Mouse (Mus musculus) 416B (cell line): Measurements from ENCODE around the gene Ikzf1.

Experiments used
- DNase-seq: peaks from one replicate; pipeline ENCODE4 v3.0.0; 2011; ENCODE audit warnings: low read depth

The Ikzf1 gene

GRCm38 (mm10) chr11:11684930-11685852 lies at the start of gene Ikzf1:
Gene Ikzf1 (plus strand): TSS chr11:11685003.
- DNase-seq = no peak

- no peak for DNase-seq
These were observed 40.5 kb upstream of the Ikzf1 start for GRCm38 (mm10) chr11:11644303-11644702.

- peak; percentile 89 for DNase-seq
These were observed 28.4 kb upstream of the Ikzf1 start for GRCm38 (mm10) chr11:11656388-11656787.

- DNase-seq = peak; percentile 99
These were observed 27.7 kb upstream of the Ikzf1 start for GRCm38 (mm10) chr11:11656995-11657530.

- DNase-seq = no peak
These were observed 27.2 kb upstream of the Ikzf1 start for GRCm38 (mm10) chr11:11657634-11658033.

GRCm38 (mm10) chr11:11658834-11659233 lies 26.0 kb upstream of the Ikzf1 start:
- DNase-seq = no peak

- DNase-seq = no peak
These were observed 24.2 kb upstream of the Ikzf1 start for GRCm38 (mm10) chr11:11660651-11661050.

GRCm38 (mm10) chr11:11667254-11667921 lies 17.4 kb upstream of the Ikzf1 start:
- peak; percentile 37 for DNase-seq

GRCm38 (mm10) chr11:11667922-11668290 lies 16.9 kb upstream of the Ikzf1 start:
- DNase-seq = no peak

- DNase-seq = no peak
These were observed 11.8 kb upstream of the Ikzf1 start for GRCm38 (mm10) chr11:11672974-11673373.

- DNase-seq = no peak
These were observed 9.7 kb upstream of the Ikzf1 start for GRCm38 (mm10) chr11:11675063-11675462.

- no peak for DNase-seq
These were observed 8.6 kb upstream of the Ikzf1 start for GRCm38 (mm10) chr11:11676068-11676741.

- DNase-seq = no peak
These were observed 7.6 kb upstream of the Ikzf1 start for GRCm38 (mm10) chr11:11677165-11677564.

GRCm38 (mm10) chr11:11678972-11679371 lies 5.8 kb upstream of the Ikzf1 start:
- peak; percentile 49 for DNase-seq

GRCm38 (mm10) chr11:11684056-11684929 lies 510 bp upstream of the Ikzf1 start:
- no peak for DNase-seq

- peak; percentile 78 for DNase-seq
These were observed 1.1 kb downstream of the Ikzf1 start for GRCm38 (mm10) chr11:11685853-11686395.

GRCm38 (mm10) chr11:11686569-11687051 lies 1.8 kb downstream of the Ikzf1 start:
- peak; percentile 66 for DNase-seq

GRCm38 (mm10) chr11:11687551-11688185 lies 2.9 kb downstream of the Ikzf1 start:
- DNase-seq = peak; percentile 52

GRCm38 (mm10) chr11:11688766-11689330 lies 4.0 kb downstream of the Ikzf1 start:
- peak; percentile 60 for DNase-seq

GRCm38 (mm10) chr11:11689701-11690058 lies 4.9 kb downstream of the Ikzf1 start:
- DNase-seq = no peak
